Mouse (Mus musculus) embryo, embryonic 10.5 days (tissue): ENCODE measurements around the gene Rhobtb3.
A peak's percentile ranks its signal among the peaks of the same experiment; 100 is the strongest.

ENCODE experiments used
- DNase-seq: peaks from one replicate; pipeline ENCODE4 v3.0.0-alpha.2; 2015; ENCODE audit warnings: low spot score

The Rhobtb3 gene

DNA sequence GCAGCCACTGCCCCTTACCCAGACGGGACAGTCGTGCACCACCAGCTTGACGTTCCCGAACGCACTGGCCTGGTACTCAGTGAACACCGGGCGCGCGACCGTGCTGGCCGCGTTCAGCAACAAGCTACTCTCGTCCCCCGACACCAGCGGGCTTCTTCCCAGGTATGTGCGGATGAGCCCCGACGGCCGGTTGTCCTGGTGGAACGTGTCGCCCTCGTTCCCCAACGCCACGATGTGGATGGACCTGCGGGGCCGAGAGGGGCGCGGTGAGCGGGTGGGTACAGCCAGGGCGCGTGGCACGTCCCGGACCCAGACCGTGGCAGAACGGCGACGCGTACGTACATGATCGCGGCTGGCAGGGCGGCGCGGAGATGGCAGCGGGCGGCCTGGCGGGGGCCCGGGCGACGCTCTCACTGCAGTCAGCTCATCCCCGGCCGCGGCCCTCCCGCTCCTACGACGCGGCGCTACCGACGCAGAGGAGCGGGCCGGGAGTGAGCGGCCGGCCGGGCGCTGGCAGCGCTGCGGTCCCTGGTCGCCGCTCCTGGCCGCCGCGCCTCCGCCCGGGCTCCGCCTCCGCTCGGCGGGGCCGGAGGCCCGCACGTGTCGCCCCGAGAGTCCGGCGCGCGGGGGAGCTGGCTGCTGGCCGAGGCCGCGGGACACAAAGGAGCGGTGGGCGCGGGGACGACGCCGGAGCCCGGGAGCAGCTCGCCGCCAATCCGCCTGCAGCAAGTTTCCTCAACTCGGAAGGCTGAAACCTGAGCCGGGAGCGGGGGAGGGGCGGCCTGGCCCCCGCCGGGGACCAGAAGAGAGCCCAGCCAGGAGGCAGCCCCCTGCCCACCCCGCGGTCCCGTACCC, at the start of gene Rhobtb3:
Gene Rhobtb3 (minus strand): TSS at position 737 of the 855 bp plus-strand sequence.
- DNase-seq, result peak; percentile 92

DNA sequence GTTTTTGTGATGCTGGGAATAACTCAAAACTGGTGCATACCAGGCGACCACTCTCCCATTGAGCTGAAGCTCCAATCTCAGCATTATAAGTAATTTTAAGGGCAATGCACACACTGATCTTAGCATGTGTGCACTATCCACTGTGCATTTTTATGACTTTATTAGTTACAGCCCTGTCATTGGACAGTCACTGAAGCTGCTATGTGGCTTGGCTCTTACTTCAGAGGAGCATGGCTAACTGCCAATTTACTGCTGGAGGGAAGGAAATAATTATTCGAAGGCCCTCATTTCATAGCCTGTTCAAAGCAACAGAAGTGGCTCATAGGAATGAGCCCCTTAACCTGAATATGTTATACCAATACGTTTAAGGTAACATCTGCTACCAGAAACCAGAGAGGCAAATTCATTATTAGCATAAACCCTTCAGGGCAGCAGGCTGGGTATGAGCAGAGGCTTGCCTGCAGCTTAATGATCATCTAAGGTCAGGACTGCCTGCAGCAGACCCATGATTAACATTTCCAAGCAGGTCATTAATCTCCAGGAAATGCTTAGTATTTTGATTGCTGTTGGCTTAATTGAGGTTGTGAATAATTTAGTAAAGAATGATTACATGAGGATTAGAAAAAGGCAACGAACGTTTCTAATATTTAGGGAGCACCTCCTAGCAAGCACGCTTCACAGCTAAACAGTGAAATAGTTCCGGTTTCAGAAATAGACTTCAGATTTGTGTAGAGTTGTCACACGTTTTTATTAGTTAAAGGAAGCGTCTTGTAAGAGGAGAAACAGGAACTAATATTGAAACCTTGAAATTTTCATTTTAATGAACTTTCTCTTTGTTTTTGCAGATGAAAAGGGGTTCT, 48.7 kb upstream of the Rhobtb3 start:
- DNase-seq, result peak; percentile 29

DNA sequence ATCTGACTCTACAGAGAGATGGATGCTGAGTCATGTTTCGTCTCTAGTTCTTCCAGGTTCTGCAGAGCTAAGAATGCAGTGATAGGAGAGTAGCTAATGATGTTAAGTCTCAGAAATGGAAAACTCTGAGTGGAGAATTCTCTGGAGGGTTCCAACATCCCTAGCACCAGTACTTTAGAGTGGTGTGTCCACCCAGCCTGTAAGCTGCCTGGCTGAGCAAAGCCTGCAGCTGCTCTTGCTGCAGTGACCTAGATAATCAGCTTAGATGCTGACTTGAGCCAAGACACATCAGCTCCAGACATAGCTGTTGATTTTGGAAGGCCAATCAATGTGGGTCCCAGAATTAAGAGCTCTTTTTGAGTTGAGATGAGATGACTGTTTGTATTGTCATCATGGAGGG, 44.4 kb upstream of the Rhobtb3 start:
- no peak for DNase-seq

DNA sequence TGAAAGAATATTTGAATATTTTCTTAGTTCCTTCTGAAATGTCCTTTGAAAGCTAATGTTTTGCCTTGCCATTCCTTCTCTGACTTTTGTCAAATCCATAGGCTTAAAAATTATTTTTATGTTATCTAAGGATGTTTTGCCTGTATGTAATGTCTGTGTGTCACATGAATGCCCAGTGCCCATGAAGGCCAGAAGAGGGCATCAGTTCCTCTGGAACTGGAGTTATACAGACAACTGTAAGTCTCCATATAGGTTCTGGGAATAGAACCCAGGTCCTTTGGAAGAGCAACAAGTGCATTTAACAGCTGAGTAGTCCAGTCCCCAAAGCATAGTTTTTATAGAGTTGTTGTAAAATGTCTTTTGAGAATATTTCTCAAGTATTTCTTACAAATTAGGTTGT, 38.2 kb upstream of the Rhobtb3 start:
- DNase-seq, result peak; percentile 11

DNA sequence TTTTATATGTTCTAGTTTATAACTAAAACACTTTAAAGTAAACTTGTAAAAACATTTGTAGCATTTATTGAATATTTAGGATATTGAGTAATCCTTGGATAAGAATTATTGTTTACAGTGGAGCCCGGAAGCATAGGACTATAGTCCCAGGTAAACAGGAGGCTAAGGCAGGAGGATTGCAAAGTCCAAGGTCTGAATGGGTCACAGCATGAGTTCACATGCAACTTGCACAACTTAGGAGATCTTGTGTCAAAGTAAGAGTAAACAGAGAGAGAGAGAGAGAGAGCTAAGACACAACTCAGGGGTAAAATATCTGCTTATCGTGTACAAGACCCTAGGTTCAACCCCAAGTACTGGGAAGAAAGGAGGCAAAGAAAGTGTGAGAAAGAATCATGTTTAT, 32.9 kb upstream of the Rhobtb3 start:
- DNase-seq, result no peak

DNA sequence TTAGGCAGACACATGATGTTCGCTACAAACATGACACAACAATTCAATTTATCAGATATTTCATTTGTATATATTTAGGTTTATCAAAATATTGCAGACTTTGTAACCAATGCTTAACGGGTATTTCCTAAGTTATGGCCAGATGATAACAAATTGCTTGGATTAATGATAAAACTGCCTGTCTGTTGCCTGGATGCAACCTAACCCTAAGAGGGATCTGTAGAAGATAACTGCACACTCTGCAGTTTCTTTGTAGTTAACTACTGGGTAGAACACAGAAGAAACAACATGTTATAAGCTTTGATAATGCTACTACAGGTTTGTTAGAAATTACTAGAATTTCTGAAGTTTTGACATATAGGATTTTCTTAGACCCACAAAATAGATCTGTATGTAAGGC, 32.5 kb upstream of the Rhobtb3 start:
- DNase-seq, result no peak

DNA sequence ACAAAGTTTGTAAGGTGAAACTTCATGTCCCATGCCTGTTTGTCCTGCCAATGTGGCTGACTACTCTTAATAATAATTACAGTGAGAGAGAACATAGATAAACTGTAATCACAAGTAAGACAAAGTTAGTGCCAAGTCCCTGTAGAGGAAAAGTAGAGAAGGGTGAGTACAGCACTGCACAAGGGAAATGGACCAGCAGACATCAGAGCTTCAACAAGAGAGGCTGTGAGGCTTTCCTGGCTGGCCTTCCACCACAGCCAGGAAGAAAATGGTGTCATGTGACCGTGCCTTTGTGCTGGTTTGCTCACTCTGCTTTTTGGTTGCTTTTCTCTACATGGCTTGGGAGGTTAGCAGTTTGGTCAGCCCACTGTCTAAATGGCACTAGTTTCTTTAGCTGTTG, 31.9 kb upstream of the Rhobtb3 start:
- no peak for DNase-seq

DNA sequence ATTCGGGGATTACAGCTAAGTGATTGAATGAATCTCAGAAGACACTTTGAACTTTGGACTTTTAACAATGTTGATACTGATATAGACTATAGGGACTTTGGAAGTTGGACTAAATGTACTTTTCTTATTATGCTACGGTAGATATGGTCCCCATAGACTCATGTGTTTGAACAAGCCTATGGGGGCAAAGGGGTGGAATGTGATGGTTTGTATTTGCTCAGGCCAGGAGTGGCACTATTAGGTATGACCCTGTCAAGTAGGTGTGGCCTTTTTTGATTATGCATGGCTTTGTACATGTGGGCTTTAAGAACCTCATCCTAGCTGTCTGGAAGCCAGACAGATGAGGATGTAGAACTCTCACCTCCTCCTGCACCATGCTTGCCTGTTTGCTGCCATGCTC, 30.8 kb upstream of the Rhobtb3 start:
- no peak for DNase-seq

DNA sequence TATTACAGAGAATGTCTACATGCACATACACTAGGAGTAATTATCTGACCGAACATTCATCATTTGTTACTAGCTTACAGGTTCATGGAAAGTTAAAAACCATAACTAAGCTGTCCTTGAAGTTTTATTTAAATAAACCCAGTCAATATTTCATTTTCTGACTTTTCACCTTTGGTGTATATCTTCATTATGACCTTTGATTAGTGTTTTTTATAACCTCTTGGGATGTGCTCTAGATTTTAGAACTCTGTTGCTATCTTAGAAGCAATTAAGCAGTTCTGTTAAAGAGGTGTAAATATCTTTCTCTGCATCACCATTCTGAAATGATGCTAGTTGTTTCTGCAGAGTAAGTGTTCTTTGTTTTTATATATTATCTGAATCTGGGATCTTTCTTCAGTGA, 23.1 kb upstream of the Rhobtb3 start, which contains the start of gene Spata9:
Gene Spata9 (plus strand): TSS at position 301 of the 400 bp plus-strand sequence.
- DNase-seq, result no peak

DNA sequence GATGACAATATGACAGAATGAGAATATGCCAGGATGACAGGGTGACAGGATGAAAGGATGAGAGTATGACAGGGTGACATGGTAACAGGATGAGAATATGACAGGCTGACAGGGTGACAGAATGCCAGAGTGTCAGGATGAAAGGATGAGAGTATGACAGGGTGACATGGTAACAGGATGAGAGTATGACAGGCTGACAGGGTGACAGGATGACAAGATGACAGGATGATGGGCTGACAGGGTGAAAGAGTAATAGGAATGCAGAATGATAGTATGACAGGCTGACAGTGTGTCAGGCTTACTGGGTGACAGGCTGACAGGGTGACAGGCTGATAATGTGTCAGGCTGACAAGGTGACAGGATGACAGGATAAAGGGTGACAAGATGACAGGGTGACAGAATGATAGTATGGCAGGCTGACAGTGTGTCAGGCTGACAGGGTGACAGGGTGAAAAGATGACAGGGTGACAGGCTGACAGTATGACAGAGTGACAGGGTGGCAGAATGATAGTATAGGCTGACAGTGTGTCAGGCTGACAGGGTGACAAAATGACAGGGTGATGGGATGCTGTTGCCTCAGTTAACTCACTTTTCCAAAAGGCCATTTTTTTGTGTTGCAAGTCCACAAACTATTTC, 11.8 kb upstream of the Rhobtb3 start:
- no peak for DNase-seq

DNA sequence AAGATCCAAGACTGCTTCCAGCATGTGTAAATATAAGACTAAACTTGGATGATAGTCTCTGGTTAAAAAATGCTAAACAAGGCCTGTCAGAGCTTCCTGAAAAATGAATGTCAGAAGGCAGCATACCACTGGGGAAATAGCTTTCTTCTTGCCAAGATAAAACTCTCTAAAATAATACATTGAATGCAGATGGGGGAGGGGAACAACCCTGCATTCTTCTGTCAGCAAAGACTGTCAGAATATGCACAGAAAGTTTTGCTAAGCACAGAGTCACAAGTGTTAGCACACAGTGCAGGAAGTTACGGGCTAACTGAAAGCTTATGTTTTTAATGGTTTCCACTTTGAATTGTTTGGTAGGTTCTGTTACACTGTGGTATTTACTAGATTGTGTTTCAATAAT, 6.6 kb upstream of the Rhobtb3 start:
- DNase-seq, result peak; percentile 39

DNA sequence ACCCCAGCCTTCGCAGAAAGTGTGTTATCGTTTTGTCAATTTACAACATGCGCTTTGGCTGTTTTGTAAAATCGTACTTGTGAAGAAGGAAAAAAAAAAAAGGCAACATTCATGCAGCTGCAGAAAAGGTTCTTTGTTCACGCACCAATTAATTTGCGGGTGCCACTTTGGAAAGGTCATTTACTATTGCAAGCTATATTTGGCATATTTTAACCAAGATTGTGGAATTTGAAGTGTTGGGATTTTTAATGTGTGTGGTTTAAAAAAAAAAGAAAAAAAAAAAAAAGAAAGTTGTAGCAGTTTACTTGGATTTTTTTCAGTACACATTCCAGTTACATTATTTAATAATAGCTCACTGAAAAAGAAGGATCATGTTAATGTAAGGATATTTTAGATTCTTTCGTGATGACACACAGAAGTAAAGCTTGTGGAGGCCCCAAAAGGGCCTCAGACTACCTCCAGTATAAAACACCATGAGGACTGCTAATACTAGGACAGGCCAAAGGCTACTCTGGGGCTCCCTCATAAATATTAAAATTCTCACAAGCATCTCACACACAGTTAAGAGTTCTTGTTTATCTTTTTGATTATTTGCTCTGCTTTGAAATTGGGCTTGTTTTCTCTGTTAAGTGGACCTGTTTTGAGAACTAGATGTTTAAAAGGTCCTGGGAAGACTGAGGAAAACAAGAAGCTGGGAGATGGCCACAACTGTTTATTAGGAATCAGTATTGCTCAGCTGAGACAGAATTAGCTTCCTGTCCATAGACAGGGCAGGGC, 507 bp upstream of the Rhobtb3 start:
- peak; percentile 61 for DNase-seq

DNA sequence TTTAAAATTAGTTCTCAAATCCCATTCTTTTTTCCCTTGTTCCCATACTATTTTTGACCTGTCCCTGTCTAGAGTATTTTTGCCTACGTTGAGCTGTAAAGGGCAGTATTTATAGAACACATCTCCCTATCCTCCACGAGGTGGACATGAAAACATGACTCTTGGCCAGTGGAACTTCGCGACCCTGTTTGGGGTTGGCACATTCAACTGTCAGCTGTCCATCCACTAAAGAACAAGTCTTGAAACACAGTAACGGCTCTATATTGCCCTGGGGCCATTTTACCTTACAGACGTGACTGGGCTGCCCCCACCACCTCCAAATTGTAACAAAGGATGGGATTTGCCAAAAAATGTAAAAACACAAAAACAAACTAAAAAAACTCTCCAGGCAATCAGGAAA, 994 bp downstream of the Rhobtb3 start:
- DNase-seq, result peak; percentile 74

DNA sequence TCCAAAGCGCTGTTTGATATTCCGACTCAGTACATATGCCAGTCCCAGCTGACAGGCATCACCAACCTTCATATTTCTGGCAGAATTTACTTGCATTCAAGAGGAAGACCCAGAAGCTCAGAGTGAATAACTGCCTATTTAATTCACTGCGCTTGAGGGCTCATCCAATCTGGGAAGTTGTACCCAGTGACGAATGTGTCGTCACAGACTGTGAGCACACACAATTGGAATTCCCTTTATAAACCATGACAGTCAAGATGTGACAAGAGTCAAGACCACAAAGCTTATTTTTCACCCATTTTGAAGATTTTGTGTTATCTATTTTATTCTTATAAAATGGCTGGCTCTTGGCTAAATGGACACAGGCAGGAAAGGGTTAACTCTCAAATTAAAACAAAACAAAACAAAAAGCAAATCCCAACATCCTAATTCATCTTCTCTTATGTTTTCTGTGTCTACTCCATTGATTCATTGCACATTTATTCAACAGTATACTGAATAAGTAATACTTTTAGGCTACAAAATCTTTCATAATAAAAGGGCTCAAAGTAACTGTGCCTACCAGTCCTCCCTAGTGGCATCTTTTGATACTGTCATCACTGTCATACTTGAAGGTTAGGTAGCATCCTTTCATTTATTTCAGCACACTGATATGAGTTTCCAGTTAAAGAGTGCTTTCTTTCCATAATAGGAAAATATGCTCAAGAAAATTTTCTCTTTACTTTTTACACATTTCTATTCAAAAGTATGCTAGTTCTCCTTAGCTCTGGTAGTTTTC, 2.0 kb downstream of the Rhobtb3 start:
- DNase-seq, result peak; percentile 40

DNA sequence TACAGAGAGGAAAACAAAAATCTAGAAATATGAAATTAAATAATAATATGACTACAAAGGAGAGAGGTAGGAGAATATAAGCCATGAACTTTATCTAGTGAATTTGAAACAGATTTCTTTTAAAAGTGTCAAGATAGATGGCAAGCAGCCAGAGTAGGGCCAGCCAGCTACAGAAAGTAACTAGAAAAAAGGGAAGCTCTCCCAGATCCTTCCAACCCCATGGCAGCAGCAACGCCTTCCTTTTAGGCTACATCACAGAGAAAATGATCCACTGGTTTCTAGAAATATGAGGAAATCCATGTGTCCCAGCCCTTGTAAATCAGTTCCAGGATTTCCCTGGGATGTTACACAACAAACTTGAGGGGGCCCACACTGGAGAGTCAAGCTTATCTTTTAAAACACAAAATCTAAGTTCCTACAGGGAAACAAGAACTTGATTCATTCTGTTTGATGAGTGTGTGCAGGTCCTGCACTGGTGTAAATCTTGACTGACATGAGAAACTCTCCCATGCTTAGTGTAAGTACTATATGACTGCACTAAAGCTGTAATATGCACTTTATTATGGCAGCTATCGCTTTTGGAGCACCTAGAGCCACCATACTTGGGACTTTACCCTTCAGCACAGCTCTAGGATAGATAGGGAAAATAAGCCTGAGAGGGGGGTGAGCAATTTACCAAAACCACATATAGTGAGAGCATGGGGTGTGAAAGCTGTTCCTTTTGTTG, 2.8 kb downstream of the Rhobtb3 start:
- DNase-seq, result no peak

DNA sequence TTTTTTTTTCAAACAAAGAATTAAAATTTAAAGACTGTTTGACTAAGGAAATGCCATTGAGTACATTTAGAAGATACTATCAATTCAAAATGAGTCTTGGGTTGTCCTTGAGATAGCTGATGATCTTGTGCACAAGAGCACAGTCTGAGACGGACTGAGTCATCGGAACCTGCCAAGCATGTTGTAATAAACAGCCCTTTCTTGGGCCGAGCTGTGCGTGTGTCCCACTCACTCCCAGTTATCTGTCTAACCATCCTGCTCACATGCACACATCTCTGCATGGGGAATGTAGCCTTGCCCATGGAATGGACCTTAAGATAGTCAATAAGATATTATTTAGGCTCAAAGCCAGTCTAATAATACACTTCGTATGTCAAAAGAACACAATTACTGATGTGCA, 4.9 kb downstream of the Rhobtb3 start:
- no peak for DNase-seq

DNA sequence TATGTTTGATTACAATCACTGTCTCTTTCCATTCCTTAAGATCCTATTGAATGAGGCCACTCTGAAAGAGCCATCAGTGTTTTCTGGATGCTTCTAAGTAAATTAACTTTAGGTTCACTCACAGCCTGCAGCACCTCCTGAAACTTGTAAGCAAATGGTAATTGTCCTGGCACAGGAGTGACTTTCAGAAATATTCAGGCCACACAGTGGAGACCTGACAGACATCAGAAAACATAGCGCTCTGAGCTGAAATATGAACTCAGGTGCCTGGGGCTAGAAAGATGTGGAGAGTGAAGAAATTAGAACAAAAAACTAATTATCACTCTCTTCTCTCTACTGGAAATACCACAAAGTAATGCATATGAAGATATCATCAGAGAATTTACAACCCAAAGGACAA, 10.4 kb downstream of the Rhobtb3 start:
- DNase-seq, result no peak

DNA sequence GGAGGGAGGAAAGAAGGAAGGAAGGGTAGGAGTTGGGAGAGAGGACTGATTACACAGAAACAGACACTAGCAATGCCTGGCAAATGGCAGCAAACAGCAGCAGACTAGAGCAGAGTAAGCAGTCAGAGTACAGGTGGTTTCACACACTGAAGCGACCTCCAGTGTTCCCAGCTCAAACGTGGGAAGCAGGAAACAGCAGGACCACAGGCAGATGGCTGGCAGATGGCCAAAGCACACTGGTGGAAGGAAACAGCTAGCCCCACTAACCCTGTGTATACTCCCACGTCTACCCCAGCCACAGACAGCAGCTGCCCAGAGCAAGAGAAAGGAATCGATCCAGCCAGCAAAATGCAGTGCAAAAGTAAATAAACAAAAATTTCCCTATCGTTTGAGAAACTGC, 12.7 kb downstream of the Rhobtb3 start:
- DNase-seq, result peak; percentile 60

DNA sequence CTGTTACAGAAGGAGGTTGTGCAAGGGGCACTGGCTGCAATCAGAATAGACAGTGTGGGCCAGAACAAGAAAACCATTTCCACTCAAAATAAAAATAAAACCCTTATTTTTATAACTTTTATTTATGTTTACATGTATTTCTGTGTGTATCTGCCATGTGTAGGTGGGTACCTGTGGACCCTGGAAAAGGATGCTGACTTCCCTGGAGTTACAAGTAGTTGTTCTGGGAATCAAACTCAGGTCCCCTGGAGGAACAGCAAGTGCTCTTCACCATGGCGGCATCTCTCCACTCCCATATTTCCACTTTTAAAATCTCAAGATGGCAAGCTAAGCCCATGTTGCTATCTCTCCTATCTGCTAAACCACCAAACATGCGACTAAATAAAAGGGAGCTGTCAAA, 13.1 kb downstream of the Rhobtb3 start:
- no peak for DNase-seq

DNA sequence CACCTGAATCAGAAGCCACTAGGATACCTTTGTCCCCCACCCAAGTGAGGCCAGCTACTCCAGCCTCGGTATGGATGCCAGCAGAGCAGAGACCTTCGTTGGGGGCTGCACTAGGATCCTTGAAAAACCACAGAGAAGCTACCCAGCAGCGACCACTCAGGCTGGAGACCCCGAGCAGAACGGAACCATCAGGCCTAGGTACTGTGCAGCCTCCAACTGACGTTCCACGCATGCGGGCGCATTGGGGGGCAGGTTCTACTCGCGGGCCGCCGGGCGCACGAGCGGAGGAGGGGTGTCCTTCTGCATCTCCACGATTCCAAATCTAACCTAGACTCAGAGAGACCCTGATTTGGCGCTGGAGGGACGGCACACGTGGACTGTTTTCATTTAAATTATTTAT, 13.7 kb downstream of the Rhobtb3 start:
- DNase-seq, result no peak
